Mouse (Mus musculus): Measurements from ENCODE around the gene Ppm1g.
"Not testable (repeated sequence)": the region's sequence is repeated elsewhere in the genome, so short reads cannot be mapped to it uniquely, and the experiment has no call there.

The Ppm1g gene

DNA sequence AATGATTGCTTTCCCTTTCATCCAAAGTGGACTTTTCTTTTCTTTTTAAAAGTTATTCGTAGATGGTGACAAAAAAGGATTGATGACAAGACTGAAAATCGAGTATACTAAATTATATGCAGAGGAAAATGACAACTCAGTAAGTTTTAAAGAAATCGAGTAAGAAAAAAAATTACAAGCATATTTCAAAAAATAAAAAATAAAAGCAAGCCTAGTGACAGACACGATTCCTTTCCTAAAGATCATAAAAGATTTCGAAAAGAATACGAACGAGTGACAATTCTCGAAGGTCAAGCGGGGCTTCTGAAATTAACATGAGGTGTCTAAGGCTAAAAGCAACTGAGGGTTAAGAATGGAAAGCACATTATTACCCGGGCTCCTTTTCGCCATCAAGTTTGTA is 1.0 kb downstream of the Ppm1g start:
- no peak for DNase-seq (ENCODE audit: low read depth, low spot score)

DNA sequence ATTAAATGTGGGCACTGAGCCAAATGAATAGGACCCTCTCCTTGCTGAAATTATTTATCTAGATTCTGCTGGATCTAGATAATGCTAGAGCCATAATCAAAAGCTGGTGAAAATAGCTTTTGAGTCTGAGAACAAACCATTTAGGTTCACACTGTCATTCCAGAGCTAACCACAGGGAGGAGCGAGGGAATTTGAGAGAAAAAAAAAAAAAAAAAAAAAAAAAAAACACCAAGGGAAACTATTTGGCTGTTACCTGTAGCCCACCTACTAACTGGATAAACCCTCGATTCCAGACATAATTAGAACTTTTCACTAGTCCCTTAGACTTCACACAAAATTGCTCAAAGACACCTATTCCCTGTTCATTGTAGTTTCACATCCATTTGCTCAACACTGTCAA is 1.4 kb downstream of the Ppm1g start:
- DNase-seq (ENCODE audit: low read depth, low spot score): no peak

DNA sequence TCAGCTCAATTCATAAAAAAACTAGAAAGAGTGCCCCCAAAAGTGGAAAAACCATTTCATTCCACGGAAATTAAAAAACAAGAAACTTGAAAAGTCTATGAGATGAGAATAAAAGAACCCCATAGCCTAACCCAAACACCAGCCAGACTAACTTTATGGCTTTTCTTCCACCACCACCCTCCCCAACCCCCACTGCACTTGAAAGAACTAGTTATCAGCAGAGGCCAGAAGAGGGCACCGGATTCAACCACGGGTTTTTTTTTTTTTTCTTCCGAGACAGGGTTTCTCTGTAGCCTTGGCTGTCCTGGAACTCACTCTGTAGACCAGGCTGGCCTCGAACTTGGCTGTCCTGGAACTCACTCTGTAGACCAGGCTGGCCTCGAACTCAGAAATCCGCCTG is 2.2 kb downstream of the Ppm1g start:
- DNase-seq (ENCODE audit: low read depth, low spot score): no peak

DNA sequence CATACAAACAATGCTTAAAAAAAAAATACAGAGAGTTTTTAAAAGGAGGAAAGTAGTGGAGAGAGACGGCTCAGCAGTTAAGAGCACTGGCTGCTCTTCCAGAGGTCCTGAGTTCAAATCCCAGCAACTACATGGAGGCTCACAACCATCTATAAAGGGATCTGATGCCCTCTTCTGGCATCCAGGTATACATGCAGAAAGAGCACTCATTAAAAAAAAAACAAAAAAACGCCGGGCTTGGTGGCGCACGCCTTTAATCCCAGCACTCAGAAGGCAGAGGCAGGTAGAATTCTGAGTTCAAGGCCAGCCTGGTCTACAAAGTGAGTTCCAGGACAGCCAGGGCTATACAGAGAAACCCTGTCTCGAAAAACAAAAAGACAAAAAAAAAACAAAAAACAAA is 3.9 kb downstream of the Ppm1g start:
- DNase-seq (ENCODE audit: low read depth, low spot score): not testable (repeated sequence)

DNA sequence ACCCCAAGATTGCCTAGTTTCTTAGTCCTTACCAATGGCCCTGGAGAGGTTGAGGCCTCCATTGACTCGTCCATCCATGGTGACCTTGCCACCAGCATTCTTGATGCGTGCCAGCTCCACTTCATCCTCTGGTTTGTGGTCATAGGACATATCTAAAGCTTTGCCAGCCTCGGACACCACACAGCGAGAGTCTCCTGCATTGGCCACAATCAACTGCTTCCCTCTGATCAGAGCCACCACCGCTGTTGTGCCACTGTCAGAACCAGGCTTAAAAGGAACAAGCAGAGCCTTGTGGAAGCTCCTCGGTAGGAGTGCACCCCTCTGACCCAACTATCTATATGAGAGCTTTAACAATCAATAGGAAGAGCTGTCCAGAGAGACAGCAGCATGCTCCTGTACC is 16.1 kb downstream of the Ppm1g start:
- no peak for DNase-seq (ENCODE audit: low read depth, low spot score)

DNA sequence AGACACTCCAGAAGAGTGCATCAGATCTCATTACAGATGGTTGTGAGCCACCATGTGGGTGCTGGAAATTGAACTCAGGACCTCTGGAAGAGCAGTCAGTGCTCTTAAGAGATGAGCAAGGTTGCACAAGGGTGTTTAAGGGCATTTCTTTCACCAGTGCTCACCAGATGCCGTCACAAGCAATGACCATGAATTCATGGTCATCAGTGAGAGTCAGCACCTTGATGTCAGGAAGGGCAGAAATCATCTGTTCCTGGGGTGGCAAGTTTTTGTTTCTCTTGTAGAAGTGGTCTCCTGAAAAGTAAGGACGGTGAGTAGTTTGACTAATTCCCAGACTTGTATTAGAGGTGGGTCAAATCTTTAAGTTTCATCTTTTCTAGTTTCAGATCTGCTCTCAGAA is 16.6 kb downstream of the Ppm1g start:
- no peak for DNase-seq (ENCODE audit: low read depth, low spot score)

DNA sequence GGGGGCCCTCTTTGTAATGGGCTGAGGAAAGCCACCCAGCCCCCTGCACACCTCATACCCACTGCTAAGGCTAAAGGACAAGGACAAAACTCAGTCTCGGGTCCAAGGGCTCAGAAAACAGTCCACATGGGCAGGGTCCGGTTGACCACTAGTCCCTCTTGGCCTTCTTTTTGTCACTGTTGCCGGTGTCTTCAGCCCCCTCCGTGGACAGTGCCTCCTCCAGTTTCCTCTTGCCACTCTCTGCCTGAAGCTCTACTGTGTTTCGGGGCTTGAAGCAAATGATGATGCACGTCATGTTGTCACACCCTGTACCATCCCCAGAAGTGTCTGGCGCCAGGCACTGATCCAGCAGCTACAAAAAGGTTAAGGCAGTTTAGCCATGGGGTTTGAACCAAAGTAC is 17.6 kb downstream of the Ppm1g start:
- DNase-seq (ENCODE audit: low read depth, low spot score): no peak

DNA sequence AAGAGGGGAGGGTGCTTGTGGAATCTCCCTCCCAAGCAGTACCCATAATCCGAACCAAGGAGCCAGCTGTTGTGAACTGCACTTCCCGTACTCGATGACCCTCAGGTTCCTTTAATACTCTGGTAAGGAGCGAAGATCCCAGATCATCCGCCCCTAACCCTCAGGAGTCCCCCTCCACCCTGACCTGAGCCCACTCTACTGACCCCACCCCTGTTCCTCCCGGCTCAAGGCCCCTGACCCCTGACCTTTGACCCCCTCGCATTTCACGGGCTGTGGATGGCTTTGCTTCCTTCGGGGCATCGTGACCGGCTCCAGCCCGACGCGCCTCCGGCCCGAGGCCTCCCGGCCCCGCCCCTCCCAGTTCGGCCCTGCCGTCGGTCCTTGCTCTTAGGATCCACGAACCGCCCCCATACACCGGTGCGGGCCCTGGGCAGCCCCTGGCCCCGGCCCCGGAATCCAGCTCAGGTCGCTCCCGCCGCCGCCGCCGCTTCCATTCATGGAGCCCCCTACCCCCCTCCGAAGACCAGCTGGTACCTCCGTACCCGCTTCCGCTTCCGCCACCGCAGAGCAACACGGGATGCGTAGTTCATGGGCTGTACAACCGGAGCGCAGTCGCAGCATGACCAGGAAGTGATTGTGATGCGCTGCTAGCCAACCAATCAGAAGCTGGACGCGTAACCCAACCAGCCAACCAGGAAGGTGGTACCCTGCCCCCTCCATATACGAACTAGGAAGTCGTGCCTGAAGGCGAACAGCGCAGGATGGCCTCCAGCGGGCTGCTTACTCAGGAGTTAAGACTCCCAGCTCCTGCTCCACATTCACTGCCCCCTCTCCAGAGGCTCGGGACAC is 18.5 kb downstream of the Ppm1g start, which contains the start of gene Zfp513:
Gene Zfp513 (minus strand): TSS at position 562 of the 849 bp plus-strand sequence.
- DNase-seq (ENCODE audit: low read depth, low spot score): peak; percentile 98

DNA sequence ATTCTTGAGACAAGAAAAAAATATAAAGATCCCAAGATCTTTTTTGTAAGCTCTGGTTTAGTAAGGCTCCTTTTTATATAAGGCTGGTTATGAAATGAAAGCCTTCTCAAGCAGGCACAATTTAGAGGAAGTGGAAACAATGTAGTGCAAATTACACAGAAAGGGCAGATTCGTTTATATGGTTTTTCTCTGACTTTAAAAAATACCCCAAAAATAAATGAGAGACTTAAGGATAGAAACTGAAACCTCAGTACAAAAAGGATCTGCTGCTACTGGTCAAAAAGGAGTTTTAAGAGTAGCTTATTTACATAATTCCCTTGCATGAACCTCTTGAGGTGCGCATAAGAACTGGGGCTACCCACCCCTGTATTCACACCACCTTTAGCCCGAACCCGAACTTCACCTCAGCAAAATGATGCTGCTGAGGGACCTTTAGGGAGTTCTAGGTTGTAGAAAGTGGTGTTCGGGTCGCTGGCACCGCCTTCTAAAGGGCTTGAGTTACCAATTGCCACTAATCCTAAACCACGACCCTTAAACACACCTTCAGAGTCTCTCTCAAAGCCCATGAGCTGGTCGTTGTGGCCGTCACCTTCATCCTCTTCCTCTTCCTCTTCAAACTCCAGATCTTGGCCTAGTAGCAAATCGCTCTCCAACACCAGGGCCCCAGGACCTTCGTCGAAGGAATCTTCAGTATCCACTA is 19.3 kb downstream of the Ppm1g start:
- no peak for DNase-seq (ENCODE audit: low read depth, low spot score)

DNA sequence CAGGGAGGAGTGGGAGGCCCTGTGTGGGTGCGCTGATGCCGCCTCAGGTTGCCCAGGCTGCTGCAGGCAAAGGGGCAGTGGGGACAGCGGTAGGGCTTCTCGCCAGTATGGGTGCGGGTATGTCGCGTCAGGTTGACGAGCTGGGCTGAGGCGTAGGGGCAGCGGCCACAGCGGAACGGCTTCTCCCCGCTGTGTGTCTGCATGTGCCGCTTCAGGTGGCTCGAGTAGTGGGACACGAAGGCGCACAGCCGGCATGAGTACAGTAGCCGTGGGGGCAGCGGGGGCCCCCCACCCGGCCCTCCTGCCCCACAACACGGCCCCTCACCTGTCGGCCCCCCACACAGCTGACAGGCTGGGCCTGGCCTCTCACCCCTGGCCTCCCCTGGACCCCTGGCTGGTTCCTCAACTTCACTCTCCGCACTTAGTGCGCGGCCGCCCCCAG is 20.1 kb downstream of the Ppm1g start:
- DNase-seq (ENCODE audit: low read depth, low spot score): no peak

DNA sequence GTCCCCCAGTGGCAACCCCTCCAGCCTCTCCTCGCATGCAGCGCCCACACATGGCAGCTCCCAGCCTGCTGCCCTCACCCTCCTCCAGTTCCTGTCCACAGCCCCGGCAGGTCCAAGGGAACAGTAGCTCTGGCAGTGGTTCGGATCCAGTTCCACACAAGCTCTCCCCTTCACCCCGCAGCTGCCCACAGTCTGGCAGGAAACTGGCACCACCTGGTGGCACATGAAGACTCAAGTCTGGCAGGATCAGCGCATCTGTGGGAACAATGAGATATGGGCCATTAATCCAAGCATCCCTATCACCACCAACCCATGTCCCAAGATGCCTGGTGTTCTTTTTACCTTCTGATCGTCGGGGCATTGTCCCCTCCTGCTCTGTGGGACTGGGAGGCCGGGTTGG is 20.6 kb downstream of the Ppm1g start:
- no peak for DNase-seq (ENCODE audit: low read depth, low spot score)

DNA sequence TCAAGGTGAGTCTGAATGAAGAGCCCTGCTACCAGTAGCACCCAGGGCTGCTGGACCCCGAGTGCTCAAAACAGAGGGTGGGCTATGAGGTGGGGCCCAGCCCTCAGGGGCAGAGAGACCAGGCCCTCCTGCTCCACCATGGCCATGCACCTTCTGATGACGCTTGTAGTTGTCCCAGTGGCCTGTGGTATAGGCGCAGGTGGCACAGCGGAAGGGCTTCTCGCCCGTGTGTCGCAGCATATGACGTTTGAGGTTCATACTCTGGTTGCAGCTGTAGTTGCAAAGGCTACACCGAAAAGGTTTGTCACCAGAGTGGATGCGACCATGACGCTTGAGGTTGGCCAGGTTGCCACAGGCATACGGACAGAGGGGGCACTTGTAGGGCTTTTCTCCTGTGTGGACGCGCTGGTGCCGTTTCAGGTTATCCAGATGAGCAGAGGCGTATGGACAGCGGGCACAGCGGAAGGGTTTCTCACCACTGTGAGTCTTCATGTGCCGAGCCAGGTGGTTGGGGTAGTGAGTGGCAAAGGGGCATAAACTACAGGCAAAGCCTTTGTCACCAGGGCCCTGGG is 21.1 kb downstream of the Ppm1g start:
- DNase-seq (ENCODE audit: low read depth, low spot score): no peak

DNA sequence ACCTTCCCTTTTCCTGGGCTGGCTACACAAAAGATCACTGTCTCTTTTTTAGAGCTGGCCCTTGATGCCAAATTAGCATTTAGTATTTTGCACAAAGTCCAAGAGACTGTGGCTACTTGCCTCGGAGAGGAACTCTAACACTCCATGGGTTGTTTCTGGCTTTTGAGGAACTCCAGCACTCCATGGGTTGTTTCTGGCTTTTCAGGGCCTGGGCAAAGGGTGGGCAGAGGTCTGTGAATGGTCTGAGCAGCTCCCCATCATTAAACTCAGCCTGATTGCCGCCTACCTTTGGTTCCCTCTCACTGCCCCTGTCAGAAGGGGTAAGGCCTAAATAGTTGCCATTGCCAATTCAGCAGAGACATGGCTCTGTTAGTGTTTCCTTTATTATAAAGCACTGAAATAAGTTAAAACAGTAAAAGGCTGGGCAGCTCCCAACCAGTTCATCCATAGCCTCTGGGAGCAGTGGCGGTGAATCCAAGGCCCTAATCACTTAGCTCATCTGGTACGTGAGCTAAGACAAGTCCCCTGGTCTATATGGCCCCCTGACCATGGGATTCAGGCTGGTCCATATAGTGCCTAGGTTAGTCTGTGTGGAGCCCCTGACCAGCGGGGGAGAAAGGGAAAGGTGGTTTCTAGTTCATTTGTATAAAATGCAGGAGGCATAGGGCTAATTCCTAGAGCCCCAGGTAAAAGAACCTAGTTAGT is 21.7 kb downstream of the Ppm1g start:
- DNase-seq (ENCODE audit: low read depth, low spot score): no peak

DNA sequence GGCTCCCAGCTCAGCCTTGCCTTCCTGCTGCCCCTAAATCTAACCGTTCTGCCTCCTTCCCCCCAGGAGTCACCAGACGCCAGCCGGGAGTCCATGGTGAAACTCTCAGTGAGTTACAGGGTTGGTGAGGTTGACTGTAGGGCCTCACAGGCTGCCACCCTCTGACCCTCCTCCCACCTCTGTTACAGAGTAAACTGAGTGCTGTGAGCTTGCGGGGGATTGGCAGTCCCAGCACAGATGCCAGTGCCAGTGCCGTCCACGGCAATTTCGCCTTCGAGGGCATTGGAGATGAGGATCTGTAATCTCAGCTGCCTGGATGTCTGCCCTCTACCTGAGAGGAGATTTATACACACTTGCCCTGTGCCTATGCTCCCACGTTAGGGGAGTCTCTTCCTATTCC is 22.3 kb downstream of the Ppm1g start:
- DNase-seq (ENCODE audit: low read depth, low spot score): no peak

DNA sequence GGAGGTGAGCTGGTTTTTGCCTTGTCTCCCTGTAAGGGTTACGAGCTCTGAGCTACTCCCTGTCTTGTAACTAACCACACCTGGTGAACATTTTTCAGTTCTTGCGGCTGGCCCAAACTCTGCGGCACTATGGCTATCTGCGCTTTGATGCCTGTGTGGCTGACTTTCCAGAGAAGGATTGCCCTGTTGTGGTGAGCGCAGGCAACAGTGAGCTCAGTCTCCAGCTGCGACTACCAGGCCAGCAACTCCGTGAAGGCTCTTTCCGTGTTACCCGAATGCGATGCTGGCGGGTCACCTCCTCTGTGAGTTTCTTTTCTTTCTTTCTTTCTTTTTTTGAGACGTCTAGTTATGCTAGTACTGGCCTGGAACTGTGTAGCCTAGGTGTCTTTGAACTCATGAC is 23.4 kb downstream of the Ppm1g start:
- DNase-seq (ENCODE audit: low read depth, low spot score): no peak

DNA sequence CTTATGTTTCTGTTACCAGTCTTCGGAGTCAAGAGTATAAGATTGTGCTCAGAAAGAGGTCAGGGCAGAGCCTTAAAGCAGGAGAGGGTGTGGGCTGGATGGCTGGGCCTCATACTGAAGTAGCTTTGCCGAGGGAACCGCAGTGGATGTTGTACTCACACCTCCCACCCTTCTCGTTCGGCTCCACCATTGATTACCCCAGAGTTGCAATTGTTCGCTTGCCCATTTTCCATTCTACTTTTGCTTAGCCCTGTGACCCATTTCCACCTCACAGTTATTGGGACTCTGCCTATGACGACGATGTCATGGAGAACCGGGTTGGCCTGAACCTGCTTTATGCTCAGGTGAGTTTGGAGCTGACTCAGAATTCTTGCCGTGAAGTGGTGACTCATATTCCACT is 24.3 kb downstream of the Ppm1g start:
- DNase-seq (ENCODE audit: low read depth, low spot score): no peak

DNA sequence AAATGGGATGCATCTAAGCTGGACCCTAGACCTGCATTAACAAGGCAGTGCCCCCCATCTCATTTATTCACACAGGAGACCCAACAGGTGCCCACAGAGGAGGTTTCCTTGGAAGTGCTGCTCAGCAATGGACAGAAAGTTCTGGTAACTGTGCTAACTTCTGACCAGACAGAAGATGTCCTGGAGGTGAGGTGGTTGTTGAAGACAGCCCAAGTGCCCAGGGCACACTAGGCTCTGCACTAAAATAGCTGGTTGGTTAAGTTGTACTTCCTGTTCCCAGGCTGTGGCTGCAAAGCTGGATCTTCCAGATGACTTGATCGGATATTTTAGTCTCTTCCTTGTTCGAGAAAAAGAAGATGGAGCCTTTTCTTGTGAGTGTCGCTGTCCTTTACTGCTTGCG is 24.8 kb downstream of the Ppm1g start:
- DNase-seq (ENCODE audit: low read depth, low spot score): no peak

DNA sequence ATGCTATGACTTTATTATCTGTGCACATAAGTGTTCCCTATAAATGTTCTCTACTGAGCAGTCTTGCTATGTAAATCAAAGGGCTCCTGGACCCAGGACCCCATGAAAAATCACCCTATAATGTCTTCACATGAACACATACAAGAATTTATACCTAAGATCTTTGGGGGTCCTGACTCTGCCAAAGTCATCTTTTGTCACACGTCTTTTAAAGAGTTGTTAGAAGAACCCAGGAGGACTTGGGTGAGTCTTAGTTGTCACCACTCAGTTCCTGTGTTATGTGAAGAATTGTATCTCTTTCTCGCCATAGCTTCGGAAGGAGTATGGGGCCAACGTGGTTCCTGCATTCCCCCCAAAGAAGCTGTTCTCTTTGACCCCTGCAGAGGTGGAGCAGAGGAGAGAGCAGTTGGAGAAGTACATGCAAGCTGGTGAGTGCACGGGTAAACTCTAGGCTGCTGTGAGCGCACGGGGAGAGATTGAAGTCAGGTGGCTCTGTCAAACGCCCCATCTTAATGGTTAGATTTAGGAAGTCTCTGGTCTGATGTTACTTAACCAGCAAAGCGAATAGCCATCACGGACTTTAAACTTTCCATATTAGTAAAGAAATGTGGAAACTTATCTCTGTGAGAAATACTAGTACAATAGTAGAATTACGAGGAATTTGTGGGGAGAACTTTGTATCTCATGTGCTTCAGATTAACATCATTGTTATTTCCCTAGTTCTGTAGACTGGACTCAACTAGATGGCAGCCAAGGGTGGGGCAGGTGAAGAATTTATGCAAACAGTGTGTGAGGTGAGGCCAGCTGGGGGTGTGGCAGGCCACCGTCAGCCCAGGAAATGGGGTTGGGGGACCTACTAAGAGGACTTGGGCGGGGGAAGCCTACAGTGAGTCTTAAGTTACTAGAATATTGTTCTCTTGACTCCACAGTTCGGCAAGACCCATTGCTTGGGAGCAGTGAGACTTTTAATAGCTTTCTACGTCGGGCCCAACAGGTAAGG is 25.7 kb downstream of the Ppm1g start:
- no peak for DNase-seq (ENCODE audit: low read depth, low spot score)

DNA sequence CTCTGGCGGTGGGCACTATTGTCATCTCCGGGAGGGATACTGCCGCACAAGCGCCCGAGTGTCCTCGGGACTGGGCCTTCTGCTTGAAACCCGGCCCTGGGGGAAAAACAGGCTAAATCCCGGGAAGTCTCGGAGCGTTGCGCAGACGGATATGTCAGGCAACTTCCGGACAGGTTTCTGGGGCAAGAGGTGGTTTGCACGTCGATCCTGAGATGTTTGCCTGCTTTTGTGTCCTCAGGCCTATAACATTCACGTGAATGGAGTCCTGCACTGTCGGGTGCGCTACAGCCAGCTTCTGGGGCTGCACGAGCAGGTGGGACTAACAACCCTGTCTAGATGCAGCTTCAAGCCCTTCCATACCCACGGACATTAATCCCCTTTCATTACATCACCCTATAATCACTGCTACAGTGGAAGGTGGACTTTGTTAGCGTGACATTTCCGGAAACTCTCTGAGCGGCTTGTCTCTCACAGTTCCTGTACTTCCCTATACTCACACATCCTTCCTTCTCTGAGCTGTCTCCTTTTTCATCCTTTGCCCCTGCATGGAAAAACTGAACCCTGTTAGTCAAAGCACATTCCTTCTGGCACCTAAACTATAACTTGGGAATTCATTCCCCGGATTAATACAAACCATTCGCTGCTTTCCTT is 26.7 kb downstream of the Ppm1g start:
- DNase-seq (ENCODE audit: low read depth, low spot score): no peak

DNA sequence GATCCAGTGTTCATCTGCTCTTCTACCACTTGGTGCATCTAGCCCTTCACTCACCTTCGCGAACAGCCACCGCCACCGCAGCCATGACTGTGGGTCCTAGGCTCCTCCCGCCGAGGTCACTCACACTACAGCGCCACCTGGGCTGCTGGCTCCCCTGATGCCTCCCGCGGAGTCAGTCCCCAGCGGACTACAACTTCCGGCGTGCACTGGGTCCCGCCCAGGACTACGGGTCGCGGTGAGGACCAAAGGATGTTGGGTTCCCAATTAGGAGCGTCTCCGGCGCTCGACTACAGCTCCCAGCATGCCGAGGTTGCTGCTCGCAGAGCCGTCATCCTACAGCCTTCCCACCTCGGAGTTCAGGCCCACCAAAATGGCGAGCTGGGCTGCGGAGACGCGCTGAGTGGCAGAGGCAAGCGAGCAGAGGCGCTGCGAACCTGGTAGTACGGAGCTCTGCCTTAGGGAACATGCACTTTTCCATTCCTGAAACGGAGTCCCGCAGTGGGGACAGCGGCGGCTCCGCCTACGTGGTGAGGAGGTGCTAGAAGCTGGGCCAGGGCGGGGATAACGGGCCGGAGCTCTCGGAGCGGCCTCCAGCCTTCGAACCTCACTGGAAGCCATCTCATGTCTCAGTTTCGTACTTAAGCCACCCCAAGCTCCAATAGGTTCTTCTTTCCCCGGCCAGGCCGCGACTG is 27.4 kb downstream of the Ppm1g start, which contains the start of the genes Snx17 and Eif2b4:
Gene Snx17 (plus strand): TSS at position 289 of the 692 bp plus-strand sequence.
Gene Eif2b4 (minus strand): TSS at position 492 of the 692 bp plus-strand sequence.
- DNase-seq (ENCODE audit: low read depth, low spot score): peak; percentile 98
